21 mouse cellular contexts compared by ENCODE assay signal in the genomic region with DNA sequence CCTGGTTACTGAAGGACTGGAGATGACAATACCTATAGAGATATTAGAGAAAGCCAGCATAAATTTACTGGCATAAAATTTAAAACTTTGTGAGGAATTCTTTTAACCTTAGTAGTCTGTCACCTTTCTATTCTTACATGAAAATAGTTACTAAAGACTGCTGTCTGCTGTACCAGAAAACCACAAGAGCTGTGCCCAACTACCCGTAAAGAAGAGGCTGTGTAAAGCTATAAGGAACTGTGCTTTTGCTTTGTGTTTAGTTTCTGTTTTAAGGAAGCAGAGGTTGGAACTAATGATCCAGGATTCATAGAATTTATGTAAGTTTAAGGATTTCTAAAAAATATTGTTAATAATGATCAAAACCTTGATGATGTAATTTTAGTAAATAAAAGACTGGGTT. TPM values are rescaled to one million over a fixed set of nuclear protein-coding genes. Genes with fewer than 3 reads are reported as not detected.
DNase-seq lines count a peak whose midpoint lies in the region; TF ChIP-seq lines count a peak whose summit lies in the region.
"Had no signal": no experiment of that assay in that cellular context is flagged by ENCODE, and none has a peak within 500 bp of the region (broad histone marks: within the 10 kb centered on the region; RNA-seq: fewer than 3 reads in every experiment).

No protein-coding gene starts in this region.

- no peaks in the 10 kb centered on the region for H3K27me3 ChIP-seq in CH12.LX (replicated peaks)
- no peaks in the 10 kb centered on the region for H3K27me3 ChIP-seq in splenic B cell, adult 2 months (ENCODE audit: control insufficient read depth, insufficient read depth, low read length, poor library complexity, severe bottlenecking)
- H3K27me3 ChIP-seq: embryonic facial prominence, embryonic 13.5 days; embryonic facial prominence, embryonic 15.5 days; forebrain, embryonic 12.5 days had no signal

- H3K79me2 ChIP-seq in CH12.LX (replicated peaks; ENCODE audit: control insufficient read depth, extremely low read depth, insufficient read depth, poor library complexity, severe bottlenecking), result no peaks in the 10 kb centered on the region

- no peak overlapping the region for H3K27ac ChIP-seq in CH12.LX (ENCODE audit: insufficient read depth, low read depth)
- H3K27ac ChIP-seq: embryonic facial prominence, embryonic 13.5 days; embryonic facial prominence, embryonic 15.5 days; forebrain, embryonic 10.5 days; forebrain, embryonic 12.5 days had no signal

- in situ Hi-C loops in CH12.LX (cut with MboI; ENCODE audit: low pct_ligation_motif_present, low pct_unique_long_range_greater_than_20kb, low sequenced_read_pairs), result no loop called here

- TF ChIP-seq EP300 in CH12.LX (IDR thresholded peaks at IDR 0.05; ENCODE audit: low read length), result no peak

- no peaks in the 10 kb centered on the region for H3K36me3 ChIP-seq in CH12.LX (replicated peaks in 1 of 2; ENCODE audit: control insufficient read depth in 1 of 2, insufficient read depth in 1 of 2, low read length in 1 of 2)
- H3K36me3 ChIP-seq in splenic B cell, adult 2 months (ENCODE audit: control insufficient read depth, insufficient read depth, low read length, poor library complexity, severe bottlenecking), result no peaks in the 10 kb centered on the region
- H3K36me3 ChIP-seq: embryonic facial prominence, embryonic 13.5 days; embryonic facial prominence, embryonic 15.5 days; forebrain, embryonic 10.5 days; forebrain, embryonic 12.5 days had no signal

- H3K4me2 ChIP-seq in CH12.LX (ENCODE audit: insufficient read depth, low read depth, poor library complexity, severe bottlenecking), result no peak overlapping the region
- H3K4me2 ChIP-seq: embryonic facial prominence, embryonic 13.5 days; embryonic facial prominence, embryonic 15.5 days; forebrain, embryonic 12.5 days had no signal

- no peak for TF ChIP-seq RAD21 in CH12.LX (IDR thresholded peaks at IDR 0.05; ENCODE audit: low read depth, low read length)

- no peak overlapping the region for H3K9ac ChIP-seq in CH12.LX (ENCODE audit: insufficient read depth, low read depth)
- H3K9ac ChIP-seq: embryonic facial prominence, embryonic 13.5 days; embryonic facial prominence, embryonic 15.5 days; forebrain, embryonic 12.5 days had no signal

- no peaks in the 10 kb centered on the region for H3K9me3 ChIP-seq in CH12.LX (replicated peaks; ENCODE audit: low read length)
- H3K9me3 ChIP-seq: embryonic facial prominence, embryonic 13.5 days; embryonic facial prominence, embryonic 15.5 days; forebrain, embryonic 10.5 days; forebrain, embryonic 12.5 days had no signal

- DNase-seq in spleen, postnatal 36 days (ENCODE audit: low spot score in 2 of 2), result peak; percentile 4 to 14
- DNase-seq in spleen, postnatal 10 days (ENCODE audit: low spot score in 2 of 2), result no peak
- DNase-seq in CH12.LX (ENCODE audit: extremely low read depth), result peak; percentile 27
- peak; percentile 53 for DNase-seq in splenic B cell, adult 2 months (ENCODE audit: low read depth, low spot score)
- DNase-seq in ovary, postnatal 36 days (ENCODE audit: low spot score), result no peak
- no peak for DNase-seq in urinary bladder, adult 18-20 months (ENCODE audit: low spot score in 2 of 2)
- DNase-seq: adrenal gland, adult 2 months; adrenal gland, postnatal 10 days; adrenal gland, postnatal 25 days; cerebellum, adult 11 months; cerebellum, adult 18-20 months; cerebellum, adult 8-10 months; cerebellum, adult 9-11 months; cerebellum, postnatal 14 days; cerebellum, postnatal 36 days; embryo, embryonic 11 days had no signal

- H3K4me1 ChIP-seq in CH12.LX (ENCODE audit: control insufficient read depth in 1 of 2, insufficient read depth in 2 of 2), result peaks cover 0 to 11% of the 10 kb centered on the region in 2 experiments; a peak in 2 of 4 replicates
- H3K4me1 ChIP-seq: embryonic facial prominence, embryonic 13.5 days; embryonic facial prominence, embryonic 15.5 days; forebrain, embryonic 10.5 days; forebrain, embryonic 12.5 days had no signal

- H3K4me3 ChIP-seq in CH12.LX (replicated peaks in 1 of 3; ENCODE audit: low read depth in 2 of 3, low read length in 2 of 3, poor library complexity in 1 of 3), result no peak overlapping the region
- H3K4me3 ChIP-seq: embryonic facial prominence, embryonic 13.5 days; embryonic facial prominence, embryonic 15.5 days; erythroblast, embryonic 14.5 days; forebrain, embryonic 10.5 days; forebrain, embryonic 12.5 days had no signal

- TF ChIP-seq CTCF in CH12.LX (conservative IDR thresholded peaks at IDR 0.05 in 1 of 2, IDR thresholded peaks at IDR 0.05 in 1 of 2; ENCODE audit: low read depth in 2 of 2, low read length in 2 of 2), result no peak

- no peak for TF ChIP-seq POLR2A in CH12.LX (IDR thresholded peaks at IDR 0.05; ENCODE audit: low read depth, low read length)

- dilution Hi-C loops in CH12.LX (cut with MboI; ENCODE audit: extremely low pct_ligation_motif_present, extremely low pct_unique_long_range_greater_than_20kb, low sequenced_read_pairs), result no loop called here

TF ChIP-seq in CH12.LX, 34 proteins besides CTCF, POLR2A, EP300 and RAD21:
- no peak for TF ChIP-seq TBP (conservative IDR thresholded peaks at IDR 0.05; ENCODE audit: low read depth, low read length)

RNA-seq across cellular contexts. Expression of gene Dph6, which starts 19.1 kb away (rescaled TPM):
- total RNA-seq in CH12.LX (2012; rRNA removed) (10.9 and 11.1 TPM in 2 replicates), CH12.LX (2014; rRNA removed) (16.1 and 18.3 TPM in 2 replicates)
- polyA plus RNA-seq in CH12.LX (2012; ENCODE audit: insufficient read length, low read depth), result 23.2 and 25.2 TPM in 2 replicates

Comparison
In these comparisons a context has a peak if more than half of its experiments do, and no peak if none do; other contexts are left out.
1. DNase-seq: peak in spleen, postnatal 36 days (2 of 2), CH12.LX (single experiment) and splenic B cell, adult 2 months (single experiment); none in spleen, postnatal 10 days (0 of 2), ovary, postnatal 36 days (single experiment) and urinary bladder, adult 18-20 months (0 of 2).